Mouse (Mus musculus): ENCODE measurements around the gene Asb6.

DNA sequence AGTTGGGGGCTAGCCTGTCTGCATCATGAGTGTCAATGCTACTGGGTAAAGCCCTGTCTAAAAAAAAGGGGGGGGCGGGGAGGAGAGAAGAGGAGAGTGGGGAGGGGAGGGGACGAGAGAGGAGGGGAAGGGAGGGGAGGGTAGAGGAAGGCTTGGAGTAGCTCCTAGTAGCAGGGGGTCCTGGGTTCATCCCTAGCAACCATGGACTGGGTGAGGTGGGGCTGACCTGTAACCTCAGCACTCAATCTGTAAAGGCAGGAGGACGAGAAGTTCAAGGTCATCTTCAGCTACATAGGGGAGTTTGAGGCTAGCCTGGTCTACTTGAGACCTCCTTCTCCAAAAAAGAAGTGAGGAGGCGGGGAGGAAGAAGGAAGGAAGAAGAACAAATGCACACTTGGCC, 31.9 kb upstream of the Asb6 start:
- TF ChIP-seq POLR2A (IDR thresholded peaks at IDR 0.05; ENCODE audit: low read depth, low read length) (no peak), EP300 (IDR thresholded peaks at IDR 0.05; ENCODE audit: low read length) (no peak), ZC3H11A (IDR thresholded peaks at IDR 0.05; ENCODE audit: low read depth, low read length) (no peak), CHD2 (IDR thresholded peaks at IDR 0.05; ENCODE audit: low read length) (no peak), NRF1 (IDR thresholded peaks at IDR 0.05; ENCODE audit: low read depth, low read length) (no peak), JUND (conservative IDR thresholded peaks at IDR 0.05; ENCODE audit: low read depth, low read length) (no peak), CTCF (conservative IDR thresholded peaks at IDR 0.05 in 1 of 2, IDR thresholded peaks at IDR 0.05 in 1 of 2; ENCODE audit: low read depth in 2 of 2, low read length in 2 of 2) (no peak), BHLHE40 (IDR thresholded peaks at IDR 0.05; ENCODE audit: low read depth, low read length) (no peak), ZNF384 (IDR thresholded peaks at IDR 0.05; ENCODE audit: low read depth, low read length) (no peak), HCFC1 (IDR thresholded peaks at IDR 0.05; ENCODE audit: low read depth, low read length) (no peak), JUN (IDR thresholded peaks at IDR 0.05; ENCODE audit: insufficient read depth, low read depth, low read length) (no peak), MAZ (IDR thresholded peaks at IDR 0.05; ENCODE audit: low read depth, low read length) (no peak), ZMIZ1 (IDR thresholded peaks at IDR 0.05; ENCODE audit: low read depth, low read length) (no peak), UBTF (IDR thresholded peaks at IDR 0.05; ENCODE audit: low read depth, low read length) (no peak)
